Mouse (Mus musculus) midbrain, embryonic 11.5 days (tissue): Measurements from ENCODE around the gene Grk2. TPM values are rescaled to one million over a fixed set of nuclear protein-coding genes. Genes with fewer than 3 reads are reported as not detected.

Source experiments
- ATAC-seq: fragments of 200-750 bp; cut with Nextera tagmentation; 2 replicates; pipeline ENCODE4 v1.8.0; 2017; ENCODE audit warnings: moderate TSS enrichment, moderate library complexity; ENCODE audit not compliant: low FRiP score
- DNase-seq: peaks from one replicate; pipeline ENCODE4 v3.0.0; 2015; ENCODE audit warnings: low spot score; ENCODE audit errors: missing footprints
- H3K27ac ChIP-seq: fragments of 300-500 bp; sonication (generic); 2 replicates; pipeline ENCODE4 v1.5.1; 2014; ENCODE audit warnings: low read depth, low read length
- H3K27me3 ChIP-seq: fragments of 300-500 bp; sonication (generic); 2 replicates; pipeline ENCODE4 v1.6.1; 2014; ENCODE audit warnings: mild to moderate bottlenecking, low read length, moderate library complexity, mixed read lengths; ENCODE audit not compliant: control insufficient read depth, insufficient read depth
- H3K36me3 ChIP-seq: fragments of 300-500 bp; sonication (generic); 2 replicates; pipeline ENCODE4 v1.6.1; 2014; ENCODE audit warnings: mild to moderate bottlenecking, low read length, moderate library complexity, mixed read lengths; ENCODE audit not compliant: control insufficient read depth, insufficient read depth
- H3K4me1 ChIP-seq: fragments of 300-500 bp; sonication (generic); 2 replicates; pipeline ENCODE4 v1.6.1; 2014; ENCODE audit warnings: low read length; ENCODE audit not compliant: control insufficient read depth, insufficient read depth
- H3K4me2 ChIP-seq: fragments of 300-500 bp; sonication (generic); 2 replicates; pipeline ENCODE4 v1.6.1; 2014; ENCODE audit warnings: mild to moderate bottlenecking, moderate library complexity
- H3K4me3 ChIP-seq: fragments of 300-500 bp; sonication (generic); 2 replicates; pipeline ENCODE4 v1.5.1; 2014; ENCODE audit warnings: low read depth, low read length
- H3K9ac ChIP-seq: fragments of 300-500 bp; sonication (generic); 2 replicates; pipeline ENCODE4 v1.6.1; 2014; ENCODE audit warnings: low read length
- H3K9me3 ChIP-seq: fragments of 300-500 bp; sonication (generic); 2 replicates; pipeline ENCODE4 v1.6.1; 2016; ENCODE audit warnings: low read length; ENCODE audit not compliant: control insufficient read depth
- WGBS: fragments of 180-500 bp; shearing (Covaris S2); extraction: QIAGEN DNeasy Blood & Tissue Kit; methylation state at CpG from one replicate; pipeline ENCODE4 v1.1.7; 2014; 5-methylcytosine and 5-hydroxymethylcytosine counted together
- polyA plus RNA-seq: library from polyadenylated mRNA; unstranded; fragments of >200 nt; fragmentation: Nextera tagmentation; extraction: Ambion mirVana; gene quantifications from 2 replicates; pipeline ENCODE4 v1.2.1, GENCODE M21; 2014

Gene Grk2
- polyA plus RNA-seq: 13.2 and 16.5 TPM in 2 replicates

DNA sequence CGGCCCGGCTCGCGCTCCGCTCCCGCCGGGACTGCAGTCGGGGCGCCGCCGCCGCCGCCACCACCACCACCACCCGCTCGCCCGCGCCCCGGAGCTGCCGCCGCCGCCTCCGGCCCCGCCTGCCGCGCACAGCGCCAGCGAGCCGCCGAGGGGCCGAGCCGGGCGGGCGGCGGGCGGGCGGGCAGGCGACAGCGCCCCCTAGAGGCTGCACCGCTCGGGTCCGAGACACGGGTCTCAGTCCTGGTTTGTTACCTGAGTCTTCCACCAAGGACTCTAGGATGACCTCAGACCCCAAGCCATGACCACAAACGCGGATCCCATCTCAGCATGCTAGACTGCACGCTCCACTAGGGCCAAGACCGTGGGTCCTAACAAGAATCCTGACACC lies at the start of gene Grk2:
Gene Grk2 (minus strand): TSS at position 33 of the 388 bp plus-strand sequence.
- peak; percentile 98 for DNase-seq

DNA sequence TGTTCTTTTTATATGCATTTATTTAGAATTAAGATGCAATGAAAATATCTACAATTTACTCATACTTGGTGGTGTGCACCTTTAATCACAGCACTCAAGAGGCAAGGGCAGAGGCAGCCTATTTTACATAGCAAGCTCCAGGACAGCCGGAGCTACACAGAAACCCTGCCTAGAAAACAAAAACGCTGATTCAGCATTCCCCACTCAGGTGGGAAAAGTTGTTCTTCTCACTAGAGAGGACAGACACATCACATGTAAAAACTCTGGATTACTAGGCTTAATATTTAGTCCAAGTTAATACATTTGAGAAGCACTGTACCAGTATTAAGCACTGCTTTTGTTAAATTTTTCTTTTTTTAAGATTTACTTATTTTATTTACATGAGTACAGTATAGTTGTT lies 43.4 kb upstream of the Grk2 start:
- no peaks in the 10 kb centered on the region for H3K4me1 ChIP-seq
- no peak for ATAC-seq
- 97% methylated on average over 2 of the region's 2 CpGs for WGBS
- peaks cover 16% of the 10 kb centered on the region for H3K36me3 ChIP-seq
- H3K9me3 ChIP-seq: no peaks in the 10 kb centered on the region
- no peak overlapping the region for H3K27ac ChIP-seq
- H3K27me3 ChIP-seq: no peaks in the 10 kb centered on the region
- no peak overlapping the region for H3K4me3 ChIP-seq
- no peak overlapping the region for H3K4me2 ChIP-seq
- no peak overlapping the region for H3K9ac ChIP-seq
- DNase-seq: no peak

More for the DNA sequence above, at the start of gene Grk2:
- Histone ChIP-seq H3K9ac (peak within 1 kb of the TSS; percentile 97), H3K4me1 (peaks cover 25% of the 10 kb centered on the region), H3K9me3 (no peaks in the 10 kb centered on the region), H3K27ac (peak within 1 kb of the TSS; percentile 57), H3K27me3 (no peaks in the 10 kb centered on the region), H3K4me3 (peak within 1 kb of the TSS; percentile 95), H3K36me3 (no peaks in the 10 kb centered on the region), H3K4me2 (peak within 1 kb of the TSS; percentile 93)
- peak; percentile 89 for ATAC-seq
- WGBS: 2% methylated on average over 36 of the region's 46 CpGs

DNA sequence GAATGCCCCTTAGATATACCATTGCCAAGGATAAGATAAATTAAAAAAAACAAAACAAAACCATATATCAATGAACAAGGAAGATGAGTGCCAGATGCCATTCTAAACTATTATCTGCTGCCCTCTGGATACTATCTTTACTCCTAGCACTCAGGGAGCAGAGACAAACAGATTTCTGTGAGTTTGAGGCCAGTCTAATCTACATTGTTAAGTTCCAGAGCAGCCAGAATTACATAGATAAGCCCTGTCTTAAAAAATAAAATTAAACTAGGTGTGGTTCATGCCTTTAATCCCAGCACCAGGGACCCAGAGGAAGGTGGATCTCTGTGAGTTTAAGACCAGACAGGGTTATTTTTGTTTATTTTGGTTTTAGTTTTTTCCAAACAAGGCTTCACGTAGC lies 40.5 kb upstream of the Grk2 start:
- no peak overlapping the region for H3K4me3 ChIP-seq
- H3K27ac ChIP-seq: no peak overlapping the region
- ATAC-seq: no peak
- no peaks in the 10 kb centered on the region for H3K27me3 ChIP-seq
- peaks cover 13% of the 10 kb centered on the region for H3K36me3 ChIP-seq
- no peak overlapping the region for H3K4me2 ChIP-seq
- H3K9me3 ChIP-seq: no peaks in the 10 kb centered on the region
- H3K9ac ChIP-seq: no peak overlapping the region
- DNase-seq: no peak
- 97% methylated on average over 1 of the region's 1 CpGs for WGBS
- no peaks in the 10 kb centered on the region for H3K4me1 ChIP-seq

DNA sequence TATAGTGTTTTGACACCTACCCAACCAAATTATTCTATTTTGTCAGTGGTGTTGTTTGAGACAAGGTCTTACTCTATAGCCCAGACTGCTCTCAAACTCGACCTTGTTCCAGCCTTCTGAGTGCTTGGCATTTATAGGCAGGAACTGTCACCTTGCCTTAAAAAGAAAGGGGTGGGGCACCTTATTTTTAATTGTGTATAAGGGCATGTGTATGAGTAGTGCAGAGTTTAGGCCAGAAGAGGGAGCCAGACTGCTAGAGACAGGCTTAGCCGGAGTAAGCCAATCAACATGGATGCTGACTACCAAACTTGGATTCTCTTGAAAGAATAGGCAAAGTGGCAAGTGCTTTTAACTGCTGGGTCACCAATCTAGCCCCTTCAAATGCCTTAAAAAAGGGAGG lies 32.1 kb upstream of the Grk2 start:
- Histone ChIP-seq H3K4me3 (no peak overlapping the region), H3K4me1 (peaks cover 6% of the 10 kb centered on the region), H3K36me3 (peaks cover 12% of the 10 kb centered on the region), H3K27ac (no peak overlapping the region), H3K27me3 (no peaks in the 10 kb centered on the region), H3K9ac (no peak overlapping the region), H3K4me2 (no peak overlapping the region), H3K9me3 (no peaks in the 10 kb centered on the region)
- ATAC-seq (no peak), DNase-seq (peak; percentile 85)
- WGBS: 40% methylated on average over 2 of the region's 2 CpGs

DNA sequence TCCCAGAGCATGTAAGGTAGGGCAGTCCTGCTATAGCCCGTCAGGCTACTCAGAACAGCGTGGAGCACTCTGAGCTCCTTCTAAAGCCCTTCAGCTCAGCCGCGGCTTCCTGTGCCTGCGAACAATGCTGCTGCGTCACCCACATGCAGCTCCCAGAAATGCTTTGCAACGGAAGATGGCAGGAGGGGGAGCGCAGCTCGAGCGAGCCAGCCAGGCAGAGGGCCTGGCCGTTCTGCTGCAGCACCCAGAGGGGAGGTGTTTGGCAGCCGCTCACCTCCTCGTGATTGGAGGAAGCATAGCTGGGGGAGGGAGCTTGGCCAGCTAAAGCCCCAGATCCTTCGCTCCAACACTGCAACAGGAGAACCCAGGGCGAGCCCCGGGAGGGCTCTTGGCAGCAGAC lies 27.8 kb upstream of the Grk2 start:
- ATAC-seq (peak; percentile 99), DNase-seq (peak; percentile 95)
- Histone ChIP-seq H3K4me2 (peak overlapping the region; percentile 69), H3K4me1 (peaks cover 20% of the 10 kb centered on the region), H3K4me3 (peak overlapping the region; percentile 62), H3K27me3 (no peaks in the 10 kb centered on the region), H3K36me3 (peaks cover 2% of the 10 kb centered on the region), H3K9ac (peak overlapping the region; percentile 83), H3K9me3 (no peaks in the 10 kb centered on the region), H3K27ac (peak overlapping the region; percentile 85)
- under 1% methylated on average over 16 of the region's 16 CpGs for WGBS

DNA sequence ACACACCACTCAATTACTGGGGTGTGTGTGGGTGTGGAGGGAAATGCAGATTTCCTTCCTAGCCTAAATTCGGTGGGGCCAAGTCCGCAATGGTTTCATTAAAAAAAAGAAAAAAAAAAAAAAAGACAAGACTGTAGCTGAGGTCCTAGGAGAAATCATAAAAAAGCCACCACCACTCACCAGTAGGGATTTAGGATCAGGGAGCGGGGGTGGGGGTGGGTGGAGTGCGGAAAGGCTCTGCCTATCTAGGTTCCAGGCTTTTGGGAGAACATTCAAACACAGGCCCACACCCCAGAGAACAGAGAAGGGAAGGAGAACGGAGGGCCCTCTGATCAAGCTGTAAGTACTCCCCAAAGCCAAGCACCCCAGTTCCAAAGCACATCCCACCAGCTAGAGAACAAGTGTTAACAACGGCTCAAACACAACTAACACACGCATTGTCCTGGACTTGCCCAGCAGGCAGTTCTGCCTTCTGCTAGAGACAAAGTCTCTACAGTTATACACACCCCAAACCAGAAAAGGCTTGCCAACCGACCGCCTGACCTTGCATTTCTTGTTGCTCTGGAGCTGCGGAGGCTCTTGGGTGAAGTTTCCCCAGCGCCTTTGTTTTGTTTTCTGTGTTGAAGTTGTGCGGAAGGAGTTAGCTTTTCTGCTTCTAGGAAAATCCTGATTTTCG lies 27.2 kb upstream of the Grk2 start:
- under 1% methylated on average over 13 of the region's 13 CpGs for WGBS
- Histone ChIP-seq H3K27me3 (no peaks in the 10 kb centered on the region), H3K4me2 (peak overlapping the region; percentile 69), H3K4me3 (peak overlapping the region; percentile 62), H3K9ac (peak overlapping the region; percentile 83), H3K36me3 (peaks cover 6% of the 10 kb centered on the region), H3K27ac (peak overlapping the region; percentile 85), H3K4me1 (peaks cover 20% of the 10 kb centered on the region), H3K9me3 (no peaks in the 10 kb centered on the region)
- DNase-seq: peak; percentile 94
- ATAC-seq: peak; percentile 19; the same call in 1 of the 2 replicates

DNA sequence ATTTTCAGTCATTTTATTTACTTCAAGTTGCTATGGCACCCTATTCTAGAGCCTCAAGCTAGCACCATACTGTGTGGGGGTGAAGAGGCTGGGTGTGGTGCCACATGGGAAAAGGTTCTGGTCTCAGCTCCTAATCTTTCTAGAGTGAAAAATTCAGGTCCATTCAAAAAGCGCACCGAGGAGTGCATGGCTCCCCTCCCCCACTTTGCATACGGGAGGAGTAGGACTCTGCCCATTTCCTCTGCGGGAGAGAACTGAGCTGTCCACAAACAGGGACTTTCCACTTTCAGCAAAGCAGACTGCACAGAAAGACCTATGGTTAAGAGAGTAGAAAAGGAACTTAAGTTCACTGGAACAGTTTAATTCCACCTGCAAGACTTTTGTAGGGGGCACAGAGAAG lies 26.6 kb upstream of the Grk2 start:
- Histone ChIP-seq H3K36me3 (peaks cover 11% of the 10 kb centered on the region), H3K4me3 (peak overlapping the region; percentile 62), H3K4me2 (peak overlapping the region; percentile 69), H3K9me3 (no peaks in the 10 kb centered on the region), H3K27me3 (no peaks in the 10 kb centered on the region), H3K4me1 (peaks cover 20% of the 10 kb centered on the region), H3K27ac (no peak overlapping the region), H3K9ac (peak overlapping the region; percentile 83)
- DNase-seq: no peak
- ATAC-seq: peak; percentile 28; the same call in 1 of the 2 replicates
- 0% methylated on average over 4 of the region's 4 CpGs for WGBS

DNA sequence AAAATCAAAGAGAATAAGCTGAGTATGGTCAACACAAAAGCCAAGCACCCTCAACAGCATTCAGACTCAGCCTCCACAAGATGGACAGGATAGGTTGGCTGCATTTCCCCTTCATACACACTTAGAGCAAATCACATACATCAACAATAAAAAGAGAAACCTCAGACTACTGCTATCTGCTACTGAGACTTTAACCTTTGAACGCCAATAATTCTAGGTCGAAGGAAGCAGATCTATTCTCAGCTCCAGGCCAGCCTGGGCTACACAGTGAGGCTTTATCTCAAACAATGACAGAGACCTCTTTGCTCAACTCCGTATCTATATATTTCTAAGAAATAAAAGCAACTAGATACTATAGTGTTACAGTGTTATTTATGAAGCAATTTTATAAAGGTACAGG lies 25.3 kb upstream of the Grk2 start:
- Histone ChIP-seq H3K9me3 (no peaks in the 10 kb centered on the region), H3K4me1 (peaks cover 20% of the 10 kb centered on the region), H3K4me2 (no peak overlapping the region), H3K27me3 (no peaks in the 10 kb centered on the region), H3K36me3 (peaks cover 18% of the 10 kb centered on the region), H3K4me3 (no peak overlapping the region), H3K27ac (no peak overlapping the region), H3K9ac (no peak overlapping the region)
- ATAC-seq (no peak), DNase-seq (no peak)
- WGBS: 94% methylated on average over 3 of the region's 3 CpGs

DNA sequence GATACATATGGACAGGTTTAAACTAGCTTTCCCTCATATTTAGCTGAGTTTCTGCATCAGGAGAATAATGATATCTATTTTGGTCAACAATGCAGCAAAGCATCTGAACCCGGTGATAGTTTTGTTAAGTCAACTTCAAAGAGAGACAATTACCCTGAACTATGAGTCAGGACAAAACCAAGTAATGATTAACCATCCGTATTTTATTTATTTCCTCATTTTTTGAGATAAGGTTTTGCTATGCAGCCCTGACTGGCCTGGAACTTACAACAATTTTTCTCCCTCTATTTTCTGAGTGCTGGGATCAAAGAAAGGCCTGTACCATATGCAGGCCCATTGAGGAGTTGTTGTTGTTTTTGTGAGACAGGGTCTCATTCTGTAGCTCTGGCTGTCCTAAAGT lies 24.6 kb upstream of the Grk2 start:
- H3K36me3 ChIP-seq: peaks cover 20% of the 10 kb centered on the region
- no peak overlapping the region for H3K9ac ChIP-seq
- no peak overlapping the region for H3K4me2 ChIP-seq
- no peaks in the 10 kb centered on the region for H3K9me3 ChIP-seq
- no peak for ATAC-seq
- H3K4me3 ChIP-seq: no peak overlapping the region
- no peaks in the 10 kb centered on the region for H3K27me3 ChIP-seq
- H3K27ac ChIP-seq: no peak overlapping the region
- 98% methylated on average over 2 of the region's 2 CpGs for whole genome bisulfite sequencing
- peaks cover 20% of the 10 kb centered on the region for H3K4me1 ChIP-seq
- DNase-seq: no peak
